Mouse (Mus musculus) c-Kit-positive CD71-negative TER-119-negative erythroid progenitor cells, embryonic 14.5 days (primary cell): ENCODE measurements around the gene Tmem266.

ENCODE experiments used
- DNase-seq: peaks from one replicate; pipeline ENCODE4 v3.0.0-alpha.2; 2013; ENCODE audit warnings: low read depth

Gene Tmem266

DNA sequence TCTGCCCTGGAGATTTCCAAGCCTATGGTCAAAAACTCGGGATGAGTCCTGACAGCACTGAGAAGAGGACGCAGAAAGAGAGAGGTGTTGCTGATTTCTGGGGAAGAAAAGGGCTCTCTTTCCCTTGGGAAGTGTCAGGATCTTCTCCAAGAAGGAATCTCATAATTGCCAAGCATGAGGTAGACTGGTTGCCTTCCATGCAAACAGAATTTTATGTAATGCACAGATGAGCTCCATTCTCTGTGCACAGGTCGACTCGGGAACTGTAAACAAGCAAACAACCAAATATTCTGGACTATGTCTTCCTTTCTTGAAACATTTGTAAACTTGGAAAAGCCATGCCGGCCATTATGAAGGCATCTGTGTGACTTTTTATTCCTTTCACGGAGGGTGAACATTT, 2.7 kb downstream of the Tmem266 start:
- no peak for DNase-seq

DNA sequence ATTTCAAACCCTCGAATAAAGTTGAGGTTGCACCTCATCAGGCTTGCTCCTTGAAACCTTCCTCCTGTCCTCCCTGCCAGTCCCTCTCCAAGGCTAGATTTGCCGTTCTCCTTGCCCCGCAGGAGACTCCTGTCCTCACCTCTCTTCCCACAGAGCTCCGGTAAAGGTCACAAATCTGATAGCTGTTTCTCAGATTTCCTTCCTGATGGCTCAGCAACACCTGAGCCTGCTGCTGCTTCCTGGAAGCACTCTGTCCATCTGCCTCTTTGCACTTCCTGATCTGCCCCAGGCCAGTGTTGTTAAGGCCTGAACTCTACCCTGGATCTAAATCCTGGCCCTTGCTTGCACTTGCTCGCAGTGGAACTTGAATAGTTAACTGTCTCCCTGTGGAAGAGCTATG, 5.8 kb downstream of the Tmem266 start:
- no peak for DNase-seq

DNA sequence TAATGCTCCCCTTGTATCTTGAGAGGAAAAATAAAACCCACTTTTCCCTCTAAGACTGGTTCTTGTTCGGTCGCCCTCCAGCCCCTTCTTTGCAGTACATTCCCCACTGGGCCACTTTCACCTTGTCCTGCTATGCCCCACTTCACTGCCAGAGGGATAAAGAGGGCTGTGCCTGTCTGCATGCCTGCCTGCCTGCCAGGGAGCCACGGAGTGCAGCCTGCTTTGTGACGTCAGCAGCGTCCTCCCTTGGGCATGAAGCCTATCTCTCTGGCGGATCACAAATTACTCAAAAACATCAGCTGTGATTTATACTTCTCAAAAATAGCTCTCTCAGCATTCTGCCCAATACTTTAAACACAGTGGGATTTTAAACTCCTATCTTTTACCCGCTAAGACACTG, 6.2 kb downstream of the Tmem266 start:
- DNase-seq = no peak

DNA sequence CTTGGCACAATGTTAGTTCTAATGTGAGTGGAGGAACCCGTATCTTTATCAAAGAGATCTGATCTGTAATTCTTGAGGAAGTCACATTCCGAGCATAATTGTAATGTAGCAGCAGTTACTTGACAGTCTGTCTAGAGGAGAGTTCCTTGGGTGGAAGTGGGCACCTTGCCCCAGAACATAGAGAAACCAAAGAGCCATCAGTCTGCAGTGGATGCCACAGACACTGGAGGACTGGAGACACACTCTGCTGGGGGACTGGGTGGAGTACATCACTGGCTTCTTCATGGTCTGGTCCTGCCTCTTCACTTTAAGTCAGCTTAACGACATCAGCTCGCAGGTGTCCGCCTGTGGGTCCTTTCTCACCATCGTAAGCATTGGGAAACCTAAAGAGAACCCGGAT, 17.5 kb downstream of the Tmem266 start:
- DNase-seq = no peak

DNA sequence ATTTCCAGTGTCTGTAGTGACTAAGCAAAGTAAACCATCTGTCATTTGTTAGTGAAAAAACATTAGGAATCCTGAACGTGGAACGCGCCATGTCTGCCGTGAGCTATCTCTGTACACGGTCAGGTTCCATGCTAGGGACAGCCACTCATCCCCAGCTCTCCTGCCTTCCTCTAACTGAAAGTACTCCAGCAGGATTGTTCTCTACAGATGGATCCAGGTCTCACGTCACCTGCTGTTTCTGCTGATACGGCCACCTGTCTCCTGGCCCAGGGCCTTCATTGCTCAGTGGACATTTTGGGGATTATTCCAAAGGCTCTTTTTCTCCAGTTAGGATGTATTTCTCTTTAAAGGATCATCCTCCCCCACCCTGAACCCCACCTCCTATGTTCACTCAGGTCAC, 18.6 kb downstream of the Tmem266 start:
- DNase-seq = no peak

DNA sequence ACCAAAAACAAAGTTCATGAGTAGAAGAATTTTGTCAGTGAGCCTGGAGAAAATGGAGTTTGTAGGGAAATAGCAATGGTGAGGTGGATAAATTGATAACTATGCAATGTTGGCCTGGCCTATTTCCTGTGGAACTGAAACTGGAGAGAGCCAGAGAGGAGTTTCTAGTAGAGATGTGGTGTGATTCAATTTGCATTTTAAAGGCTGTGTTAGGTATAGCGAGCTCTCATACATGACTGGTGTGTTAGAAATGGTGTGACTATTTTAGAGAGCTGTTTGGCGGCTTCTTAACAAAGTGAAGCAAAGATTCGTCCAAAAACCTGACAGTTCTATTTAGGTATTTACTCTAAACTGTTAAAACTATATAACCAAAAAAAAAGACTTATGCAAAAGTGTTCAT, 22.0 kb downstream of the Tmem266 start:
- DNase-seq = no peak

DNA sequence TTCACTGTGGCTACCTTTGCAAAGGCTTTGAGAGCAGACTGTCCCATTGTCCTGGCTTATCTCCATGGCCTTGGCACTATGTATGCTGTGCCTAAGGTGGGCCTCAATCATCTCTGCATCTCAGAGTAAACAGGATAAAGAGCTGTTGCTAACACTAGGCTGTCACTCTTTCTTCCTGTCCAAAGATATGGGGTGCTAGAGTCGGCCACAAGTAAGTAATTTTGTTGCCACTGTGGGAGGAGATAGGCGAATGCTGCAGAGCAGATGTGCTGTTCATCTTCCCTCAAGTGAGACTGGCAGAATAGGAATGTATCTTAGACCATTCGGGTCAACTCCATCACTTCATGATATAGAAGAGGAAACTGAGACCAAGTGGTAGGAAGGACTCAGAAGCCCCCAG, 28.0 kb downstream of the Tmem266 start:
- no peak for DNase-seq

DNA sequence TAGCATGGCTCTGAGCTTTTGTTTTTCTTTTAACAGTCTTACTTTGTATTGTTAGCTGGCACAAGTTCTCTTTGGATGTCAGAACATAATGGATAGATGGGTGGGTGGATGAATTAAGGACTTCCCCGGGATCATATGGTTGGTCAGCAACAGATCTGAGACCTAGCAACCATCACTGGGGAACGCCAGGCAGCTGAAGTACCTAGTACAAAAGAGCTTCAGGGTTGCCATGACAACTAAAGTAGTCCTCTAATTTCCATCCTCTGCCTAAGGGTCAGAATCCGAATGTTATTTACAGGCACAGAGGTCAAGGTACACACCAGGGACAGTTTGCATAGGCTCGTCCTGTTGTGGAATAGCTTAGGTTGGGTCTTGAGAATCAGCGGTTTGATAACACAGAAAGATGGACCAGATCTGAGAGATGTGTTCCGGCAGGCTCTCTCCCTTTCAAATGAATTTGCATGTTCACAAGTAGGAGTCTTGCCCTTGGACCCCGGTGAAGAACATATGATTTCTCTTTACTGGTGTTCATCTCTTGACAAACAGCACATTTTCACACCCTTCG, 28.6 kb downstream of the Tmem266 start:
- DNase-seq = no peak

DNA sequence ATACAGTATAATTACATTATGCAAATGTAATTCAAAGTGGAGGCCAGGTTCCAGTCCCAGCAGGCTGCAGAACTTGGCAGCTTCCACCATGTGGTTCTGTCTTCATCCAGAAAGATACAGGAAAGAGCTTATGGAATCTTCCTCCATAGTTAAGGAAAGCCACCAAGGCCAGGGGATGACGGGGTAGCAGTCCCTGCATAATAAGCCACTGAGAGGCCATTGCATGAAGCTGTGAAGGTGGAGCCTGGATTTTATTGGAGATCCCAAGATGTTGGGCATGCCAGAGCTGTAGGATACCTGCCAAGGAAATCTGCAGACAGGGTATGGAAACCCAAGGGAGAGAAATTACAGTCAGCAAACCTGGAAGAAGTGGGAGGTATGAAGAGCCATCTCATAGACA, 30.5 kb downstream of the Tmem266 start:
- DNase-seq = no peak

DNA sequence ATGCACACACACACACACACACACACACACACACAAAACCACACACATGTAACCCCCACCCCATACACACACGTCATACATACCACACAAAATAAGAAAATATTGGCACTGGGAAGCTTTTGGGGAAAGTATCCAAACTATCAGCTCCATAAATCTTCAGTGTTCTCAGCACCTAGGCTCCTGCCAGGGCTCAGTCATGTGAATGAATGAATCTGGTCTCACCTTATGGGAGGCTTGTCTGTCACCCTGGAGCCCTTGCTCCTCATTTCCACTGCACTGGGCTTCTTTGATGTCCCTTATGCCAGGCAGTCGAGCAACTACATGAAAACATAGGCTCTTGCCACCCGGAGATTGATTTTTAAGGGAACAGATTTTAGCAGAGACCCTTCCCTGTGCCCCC, 33.7 kb downstream of the Tmem266 start:
- DNase-seq = no peak

DNA sequence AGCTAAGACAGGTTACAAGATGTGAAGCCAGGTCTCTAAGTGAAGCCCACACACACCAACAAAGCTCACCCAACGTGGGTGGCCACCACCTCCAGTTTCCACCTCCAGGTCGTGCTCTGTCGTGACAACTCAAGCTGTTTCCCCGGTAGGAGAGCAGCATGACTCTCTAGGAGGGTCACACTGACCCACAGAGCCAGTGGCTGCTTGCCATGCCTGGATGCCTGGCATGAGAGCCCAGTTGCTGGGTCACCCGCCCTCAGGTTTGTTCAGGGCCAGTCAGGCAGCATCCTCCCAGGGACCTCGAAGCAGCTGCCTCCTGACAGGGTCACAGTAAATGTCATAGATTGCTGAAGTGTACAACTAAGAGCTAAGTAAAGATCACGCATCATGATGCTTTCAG, 34.1 kb downstream of the Tmem266 start:
- no peak for DNase-seq

DNA sequence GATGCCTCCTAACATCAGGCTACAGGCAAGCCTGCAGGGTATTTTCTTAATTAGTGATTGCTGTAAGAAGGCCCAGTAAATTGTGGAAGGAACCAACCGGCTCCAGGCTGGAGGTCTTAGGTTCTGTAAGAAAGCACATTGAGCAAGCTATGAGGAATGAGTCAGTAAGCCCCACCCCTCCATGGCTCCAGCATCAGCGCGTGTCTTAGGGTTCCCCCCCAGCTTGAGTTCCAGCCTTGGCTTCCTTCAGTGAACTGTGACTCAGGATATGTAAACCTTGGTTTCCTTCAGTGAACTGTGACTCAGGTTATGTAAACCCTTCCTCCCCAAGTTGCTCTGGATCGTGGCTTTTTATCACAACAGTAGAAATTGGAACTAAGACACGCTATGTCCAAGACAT, 35.3 kb downstream of the Tmem266 start:
- DNase-seq = no peak

DNA sequence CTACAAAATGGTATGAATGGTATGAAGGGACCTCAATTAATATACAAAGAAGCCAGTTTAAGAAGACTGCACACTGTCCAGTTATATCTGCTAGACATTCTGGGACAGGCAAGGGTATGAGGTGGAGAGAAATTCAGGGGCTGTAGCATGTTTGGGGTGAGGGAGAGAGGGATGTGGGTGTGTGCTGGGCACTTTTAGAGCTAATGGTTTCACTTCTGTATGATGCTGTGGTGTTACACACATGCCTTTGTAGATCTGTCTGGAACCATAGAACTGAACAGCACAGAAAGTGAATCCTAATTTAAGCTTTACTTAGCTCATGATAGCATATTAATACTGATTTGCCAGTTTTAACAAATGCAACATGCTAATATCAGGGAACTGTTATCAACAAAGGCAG, 37.0 kb downstream of the Tmem266 start:
- no peak for DNase-seq

DNA sequence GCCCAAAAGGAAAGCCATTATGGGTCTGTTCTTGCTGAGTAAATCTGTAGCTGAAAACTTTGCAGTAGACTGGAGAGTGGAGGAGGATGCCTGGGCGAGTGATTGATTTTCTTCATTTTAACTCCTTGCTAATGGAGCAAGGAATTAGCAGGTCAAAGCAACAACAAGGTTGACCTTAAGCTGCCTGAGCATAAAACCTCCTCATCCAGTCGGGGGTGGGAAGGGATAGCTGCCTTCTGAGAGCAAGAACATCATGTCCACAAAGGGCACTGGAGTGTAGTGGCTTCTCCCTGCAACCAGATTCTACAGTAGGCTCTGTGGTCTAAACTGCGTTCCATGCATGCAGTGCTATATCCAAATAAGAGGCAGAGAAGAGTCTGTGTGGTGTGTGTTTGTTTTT, 41.3 kb downstream of the Tmem266 start:
- no peak for DNase-seq

DNA sequence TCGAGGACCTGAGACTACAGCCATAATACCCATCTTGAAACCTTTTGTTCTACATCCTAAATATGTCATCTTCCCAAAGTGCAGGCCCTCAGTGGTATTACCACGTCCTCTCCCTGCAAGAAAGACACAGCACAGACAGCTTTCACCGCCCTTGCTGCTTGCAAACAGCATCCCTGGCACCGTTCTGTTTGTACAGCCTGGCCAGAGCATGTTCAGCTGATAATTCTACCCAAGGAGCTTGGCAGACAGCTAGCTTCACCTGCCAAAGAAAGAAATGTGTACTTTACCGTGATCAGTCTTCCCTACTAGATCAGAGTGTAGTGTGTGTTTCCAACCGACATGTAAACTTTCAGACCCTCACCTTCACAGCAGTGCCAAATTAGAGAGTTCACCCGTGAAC, 45.2 kb downstream of the Tmem266 start:
- DNase-seq = no peak

DNA sequence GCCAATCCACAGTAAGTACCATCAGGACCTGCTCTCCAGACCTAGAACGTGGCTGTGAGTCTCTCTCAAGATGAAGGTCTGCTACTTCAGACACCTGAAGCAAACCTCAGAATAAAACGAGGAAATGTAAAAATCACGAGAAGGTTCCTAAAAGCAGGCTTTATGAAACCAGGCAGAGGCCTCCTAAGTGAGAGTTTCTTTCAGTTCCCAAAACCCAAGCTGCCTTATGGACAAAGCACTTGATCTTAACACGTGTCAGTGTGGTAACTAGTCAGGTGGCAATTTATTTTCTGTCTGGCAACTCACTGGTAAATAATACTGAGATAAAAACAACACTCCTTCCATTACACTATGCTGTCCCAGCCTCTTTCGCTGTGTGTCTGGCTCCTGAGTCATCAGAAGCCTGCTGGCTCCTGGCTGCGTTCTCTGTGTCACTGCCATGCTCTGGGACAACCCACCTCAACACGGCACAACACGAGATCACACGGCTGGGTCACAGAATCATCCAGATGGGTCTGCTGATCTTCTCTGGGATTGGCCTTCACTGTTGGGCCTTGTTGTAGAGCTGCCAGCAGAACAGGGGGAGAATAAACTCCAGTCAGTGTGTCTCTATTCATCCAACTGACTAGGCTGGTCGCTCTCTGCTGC, 51.0 kb downstream of the Tmem266 start:
- DNase-seq = no peak

DNA sequence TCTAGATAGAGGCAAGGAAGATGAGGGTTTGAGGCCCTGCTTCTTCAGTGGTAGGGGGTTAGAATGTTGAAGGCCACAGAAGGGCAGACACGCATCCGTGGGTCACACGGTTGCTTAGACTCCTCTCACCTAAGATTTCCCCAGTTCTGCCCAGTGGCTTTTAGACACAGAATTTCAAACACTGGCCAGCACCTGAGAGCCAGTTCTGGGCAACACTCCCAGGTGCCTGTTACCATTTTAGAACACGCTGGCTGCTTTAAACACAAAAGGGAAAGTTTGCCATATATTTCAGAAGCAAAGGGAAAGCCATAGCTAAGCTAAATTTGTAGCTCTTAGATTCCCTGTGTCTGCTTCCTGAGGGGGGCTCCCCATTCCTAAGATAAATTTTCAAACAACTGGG, 54.7 kb downstream of the Tmem266 start:
- DNase-seq = no peak

DNA sequence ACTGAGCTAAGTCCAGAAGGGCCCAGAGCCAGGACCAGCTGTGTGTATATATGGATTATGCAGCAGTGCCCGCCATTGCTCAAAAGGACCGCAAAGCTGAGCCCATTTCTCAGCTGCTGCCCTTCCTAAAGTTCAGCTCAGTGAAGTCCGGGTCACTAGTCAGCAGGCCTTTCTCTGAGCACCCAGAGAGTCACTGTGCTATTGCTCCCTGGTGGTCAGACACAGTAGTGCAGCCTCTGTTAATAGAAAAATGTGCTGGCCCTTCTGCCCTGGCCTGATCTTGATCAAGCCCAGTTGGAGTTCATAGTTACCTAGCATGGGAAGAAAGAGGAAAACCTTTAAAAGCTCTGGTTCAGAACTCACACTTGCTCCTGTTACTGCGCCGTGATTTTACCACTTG, 55.7 kb downstream of the Tmem266 start:
- peak; percentile 37 for DNase-seq

DNA sequence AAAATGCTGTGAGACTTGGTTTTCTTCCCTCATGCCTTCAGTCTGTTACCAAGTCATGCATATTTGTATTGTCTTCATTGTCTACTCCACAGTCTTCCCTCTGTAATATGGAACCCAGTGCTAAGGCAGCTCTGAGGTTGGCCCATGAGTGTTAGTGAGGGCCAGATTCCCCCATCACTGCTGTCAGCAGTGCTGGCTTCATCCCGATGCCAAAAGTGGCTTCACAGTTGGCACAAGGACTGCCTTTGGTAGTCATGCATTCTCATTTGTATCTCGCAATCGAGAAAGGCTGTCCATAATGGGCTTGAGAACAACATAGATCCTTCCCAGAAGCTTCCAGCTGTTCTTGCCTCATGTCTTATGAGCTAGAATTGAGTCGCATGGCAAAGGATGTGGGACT, 59.4 kb downstream of the Tmem266 start:
- no peak for DNase-seq

DNA sequence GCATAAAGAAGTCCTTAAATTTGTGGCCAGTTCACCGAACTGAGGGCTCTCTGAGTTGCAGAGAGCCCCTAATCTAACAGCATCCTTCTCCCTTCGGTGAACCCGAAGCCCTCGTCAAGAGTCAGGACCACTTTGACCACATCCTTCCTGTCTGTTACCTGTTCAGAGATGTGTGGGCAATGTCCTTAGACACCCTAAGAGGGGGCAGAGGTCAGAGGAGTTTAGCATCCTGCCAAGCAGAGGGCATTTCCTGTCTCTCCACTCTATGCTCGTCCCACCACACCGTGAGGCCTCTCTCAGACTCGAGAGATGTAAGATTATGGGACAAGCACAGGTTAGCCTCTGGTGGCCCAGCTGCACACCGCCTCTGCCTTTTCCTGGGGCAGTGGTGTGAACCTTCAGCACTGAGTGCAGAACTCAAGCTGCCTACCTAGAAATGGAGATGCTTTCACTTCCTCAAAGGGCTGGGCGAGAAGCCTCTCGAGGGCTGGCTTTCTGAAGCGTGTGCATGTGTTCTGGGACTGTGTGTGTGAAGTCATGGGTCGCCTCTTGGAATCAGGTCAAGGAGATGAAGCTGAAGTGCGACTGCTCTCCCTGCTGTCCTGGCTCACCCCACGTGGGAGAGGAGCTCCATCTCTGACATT, 61.3 kb downstream of the Tmem266 start:
- DNase-seq = peak; percentile 20

DNA sequence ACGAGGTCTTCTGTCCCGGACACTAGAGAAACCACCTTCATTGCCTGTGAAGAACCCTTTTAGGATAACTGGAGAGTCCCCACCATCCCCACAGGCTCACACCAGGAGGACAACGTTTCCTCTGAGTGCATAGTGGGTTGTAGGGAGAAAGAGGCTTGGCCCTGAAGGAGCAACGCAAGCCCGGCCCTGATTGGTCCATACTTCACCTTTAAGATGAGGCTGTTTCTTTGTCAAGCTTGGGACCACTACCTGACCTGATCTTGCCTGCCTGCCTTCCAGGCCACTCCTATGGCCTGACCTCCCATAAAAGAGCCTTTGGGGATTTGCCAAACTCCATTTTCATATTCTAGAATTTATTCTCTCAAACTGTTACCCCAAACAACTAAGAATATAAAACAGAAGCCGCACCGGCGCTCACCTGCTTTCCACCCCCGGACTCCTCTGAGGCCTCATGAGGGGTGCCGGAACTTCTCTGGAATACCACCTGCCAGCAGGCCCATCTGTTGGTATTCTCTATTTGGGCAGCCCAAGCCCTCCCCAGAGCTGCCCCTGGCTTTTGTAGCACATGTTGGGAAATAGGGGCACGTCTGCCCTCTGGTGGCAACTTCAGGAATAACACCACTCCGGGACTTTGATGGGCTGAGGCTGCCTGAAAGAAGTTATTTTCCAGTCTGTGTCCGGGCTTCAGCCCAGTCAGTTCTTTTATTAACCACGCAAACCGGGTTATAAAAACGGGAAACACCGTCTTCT, 65.4 kb downstream of the Tmem266 start:
- DNase-seq = peak; percentile 62

DNA sequence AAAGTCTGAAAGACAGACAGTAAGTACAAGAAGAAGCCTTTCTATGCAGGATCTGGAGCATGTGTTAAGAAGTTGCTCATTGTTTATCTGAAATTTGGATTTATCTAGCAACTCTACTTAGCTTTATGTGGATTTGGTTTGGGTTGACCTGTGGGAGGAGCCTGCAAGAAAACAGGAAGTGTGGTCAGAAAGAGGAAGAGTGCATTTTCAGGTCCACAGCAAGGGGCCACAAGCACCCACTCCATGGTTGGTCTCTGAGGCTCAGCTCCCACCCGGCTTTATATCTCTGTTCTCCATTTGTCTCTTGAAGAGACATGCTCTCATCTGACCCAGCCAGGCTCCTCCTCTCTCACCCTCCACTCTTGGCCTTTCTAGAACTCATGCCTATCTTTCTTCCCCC, 68.9 kb downstream of the Tmem266 start:
- peak; percentile 23 for DNase-seq

DNA sequence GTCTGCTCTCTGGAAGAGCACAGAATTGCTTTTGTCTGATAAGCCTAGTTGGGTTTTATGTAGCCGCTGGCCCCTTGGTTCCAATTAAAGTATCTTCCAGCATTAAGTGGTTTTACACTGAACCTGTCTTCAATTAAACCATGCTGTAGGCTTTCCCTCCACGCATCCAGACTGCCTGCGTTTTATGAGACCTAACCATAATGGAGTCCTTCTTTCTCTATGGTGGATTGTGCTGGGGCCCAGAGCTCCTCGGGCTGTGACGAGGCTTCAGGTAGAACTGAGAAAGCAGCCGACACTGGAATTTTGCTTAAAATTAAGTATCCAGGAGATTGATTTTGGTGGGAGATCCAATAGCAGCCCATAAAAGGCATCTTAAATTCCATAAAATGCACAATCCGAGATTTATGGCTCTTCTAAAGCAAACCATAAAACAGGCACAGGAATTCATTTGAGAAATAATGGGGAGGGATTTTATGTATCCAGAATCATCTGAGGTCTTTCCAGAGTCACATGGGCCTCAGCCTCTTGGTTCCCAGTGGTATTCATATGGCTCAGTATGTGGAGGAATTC, 72.4 kb downstream of the Tmem266 start:
- DNase-seq = no peak
